Mouse (Mus musculus): ENCODE measurements at regions not wholly inside any gene's neighbourhood (a gene's known extent, or its start where the extent isn't known, plus 50 kb on each side); places are given as distances from the start of the nearest gene placed in this dataset.

DNA sequence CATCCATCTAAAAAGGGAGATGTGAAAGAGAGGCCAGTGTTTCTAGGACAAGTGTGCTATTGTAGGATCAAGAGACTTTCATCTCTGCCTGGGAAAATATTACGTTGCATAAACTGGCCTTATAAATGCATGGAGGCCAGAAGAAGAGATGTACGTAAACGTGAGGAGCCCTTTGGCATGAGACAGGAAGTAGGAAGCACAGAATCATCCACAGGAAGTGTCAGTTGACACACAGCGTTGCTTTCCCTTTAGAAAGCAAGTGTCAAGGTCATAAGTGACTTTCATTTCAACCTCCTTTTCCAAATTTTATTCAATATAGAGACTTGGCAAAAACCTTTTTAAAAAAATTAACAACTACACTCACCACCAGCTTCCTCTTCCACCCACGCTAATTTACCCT is 175.2 kb downstream of the Klf7 start:
- TF ChIP-seq POLR2A (IDR thresholded peaks at IDR 0.05; ENCODE audit: low read depth, low read length), result no peak
- TF ChIP-seq CTCF (IDR thresholded peaks at IDR 0.05; ENCODE audit: extremely low read depth, insufficient read depth, insufficient read length, insufficient replicate concordance), result no peak

Data from spleen, adult 2 months (tissue).